Mouse (Mus musculus) ovary, postnatal 14 days (tissue): ENCODE measurements around the gene Phlpp2.
A peak's percentile ranks its signal among the peaks of the same experiment; 100 is the strongest.
"Not testable (repeated sequence)": the region's sequence is repeated elsewhere in the genome, so short reads cannot be mapped to it uniquely, and the experiment has no call there.

Experiments
- DNase-seq: peaks from one replicate; pipeline ENCODE4 v3.0.0; 2022; ENCODE audit warnings: low spot score

Gene Phlpp2

GRCm38 (mm10) chr8:109868003-109868679 is at the start of gene Phlpp2:
Gene Phlpp2 (plus strand): TSS chr8:109868542.
- peak; percentile 97 for DNase-seq

GRCm38 (mm10) chr8:109823561-109823960 is 44.8 kb upstream of the Phlpp2 start:
- no peak for DNase-seq

- DNase-seq: no peak
These were observed 28.5 kb upstream of the Phlpp2 start for GRCm38 (mm10) chr8:109839822-109840221.

- DNase-seq: no peak
These were observed 25.9 kb upstream of the Phlpp2 start for GRCm38 (mm10) chr8:109842468-109842867.

- no peak for DNase-seq
These were observed 20.5 kb upstream of the Phlpp2 start for GRCm38 (mm10) chr8:109847866-109848265.

- DNase-seq: no peak
These were observed 19.4 kb upstream of the Phlpp2 start for GRCm38 (mm10) chr8:109848981-109849380.

GRCm38 (mm10) chr8:109853423-109853822 is 14.9 kb upstream of the Phlpp2 start:
- DNase-seq: peak; percentile 38

GRCm38 (mm10) chr8:109854522-109854921 is 13.8 kb upstream of the Phlpp2 start:
- no peak for DNase-seq

- DNase-seq: no peak
These were observed 12.9 kb upstream of the Phlpp2 start for GRCm38 (mm10) chr8:109855451-109855850.

GRCm38 (mm10) chr8:109863398-109863797 is 4.9 kb upstream of the Phlpp2 start:
- DNase-seq: no peak

GRCm38 (mm10) chr8:109864798-109865197 is 3.5 kb upstream of the Phlpp2 start:
- DNase-seq: no peak

GRCm38 (mm10) chr8:109865536-109865935 is 2.8 kb upstream of the Phlpp2 start:
- DNase-seq: no peak

- DNase-seq: no peak
These were observed 1.7 kb upstream of the Phlpp2 start for GRCm38 (mm10) chr8:109866690-109867089.

- peak; percentile 38 for DNase-seq
These were observed 479 bp downstream of the Phlpp2 start for GRCm38 (mm10) chr8:109868680-109869361.

- DNase-seq: no peak
These were observed 2.7 kb downstream of the Phlpp2 start for GRCm38 (mm10) chr8:109871056-109871455.

- DNase-seq: not testable (repeated sequence)
These were observed 5.5 kb downstream of the Phlpp2 start for GRCm38 (mm10) chr8:109873800-109874199.

GRCm38 (mm10) chr8:109880012-109880662 is 11.8 kb downstream of the Phlpp2 start:
- DNase-seq: no peak

GRCm38 (mm10) chr8:109885294-109885693 is 17.0 kb downstream of the Phlpp2 start:
- DNase-seq: no peak

- no peak for DNase-seq
These were observed 20.9 kb downstream of the Phlpp2 start for GRCm38 (mm10) chr8:109889211-109889610.

- no peak for DNase-seq
These were observed 22.6 kb downstream of the Phlpp2 start for GRCm38 (mm10) chr8:109890794-109891585.

- DNase-seq: no peak
These were observed 26.3 kb downstream of the Phlpp2 start for GRCm38 (mm10) chr8:109894636-109895035.

- no peak for DNase-seq
These were observed 27.0 kb downstream of the Phlpp2 start for GRCm38 (mm10) chr8:109895355-109895754.
